Mouse (Mus musculus) cerebellum, adult 9-10 months (tissue): ENCODE results near the gene Armh3.
"Not testable (repeated sequence)": the region's sequence is repeated elsewhere in the genome, so short reads cannot be mapped to it uniquely, and the experiment has no call there.

Experiments
- DNase-seq: peaks from one replicate; pipeline ENCODE4 v3.0.0; 2022

Gene Armh3

GRCm38 (mm10) chr19:46032731-46033510 lies 34.6 kb upstream of the Armh3 start:
- no peak for DNase-seq

GRCm38 (mm10) chr19:46031689-46032432 lies 33.6 kb upstream of the Armh3 start:
- no peak for DNase-seq

DNA sequence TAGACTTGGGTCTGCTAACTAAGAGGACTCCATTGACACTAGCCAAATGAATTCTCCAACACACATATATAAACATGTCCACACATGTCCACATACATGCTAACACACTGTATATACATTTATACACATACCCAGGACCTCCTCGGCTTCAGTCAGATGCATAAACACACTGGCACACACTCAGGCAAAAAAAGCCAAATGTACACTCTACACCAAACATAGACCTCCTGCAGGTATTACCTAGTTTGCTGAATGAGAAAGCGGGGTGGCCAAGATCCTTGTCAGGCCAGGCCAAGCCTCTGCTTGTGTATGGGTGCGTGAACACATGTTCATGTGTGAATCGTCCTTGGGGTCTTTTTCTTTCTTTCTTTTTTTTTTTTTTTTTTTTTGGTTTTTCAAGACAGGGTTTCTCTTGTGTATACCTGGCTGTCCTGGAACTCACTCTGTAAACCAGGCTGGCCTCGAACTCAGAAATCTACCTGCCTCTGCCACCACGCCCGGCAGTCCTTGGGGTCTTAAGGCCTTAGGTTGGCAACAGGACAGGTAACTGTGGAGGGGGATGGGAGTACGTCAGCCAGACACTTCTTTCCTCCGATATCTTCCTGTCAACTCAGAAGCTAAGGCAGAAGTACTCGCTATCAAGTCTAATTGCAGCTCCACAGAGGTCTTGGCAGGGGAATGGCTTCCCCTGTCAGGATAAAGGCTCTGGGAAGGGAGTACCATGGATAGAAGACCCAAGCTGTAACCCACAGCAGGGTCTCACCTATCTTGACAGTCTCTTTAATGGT lies 32.1 kb upstream of the Armh3 start:
- no peak for DNase-seq

DNA sequence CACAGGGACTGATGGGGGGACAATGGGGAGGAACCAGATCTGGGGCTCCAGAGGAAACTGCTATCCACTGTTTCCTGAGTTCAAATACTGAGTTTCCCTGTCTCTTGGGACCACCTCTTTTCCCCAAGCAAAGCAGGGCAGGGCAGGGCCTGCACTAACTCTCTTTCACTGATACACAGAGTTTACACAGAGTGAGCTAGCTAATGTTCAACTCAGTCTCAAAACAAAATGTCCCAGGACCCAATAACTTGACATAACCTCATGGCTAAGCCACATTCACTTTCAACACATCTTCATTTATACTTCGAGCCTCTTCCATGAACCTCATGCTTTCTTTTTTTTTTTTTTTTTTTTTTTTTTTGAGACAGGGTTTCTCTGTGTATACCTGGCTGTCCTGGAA lies 31.4 kb upstream of the Armh3 start:
- no peak for DNase-seq

DNA sequence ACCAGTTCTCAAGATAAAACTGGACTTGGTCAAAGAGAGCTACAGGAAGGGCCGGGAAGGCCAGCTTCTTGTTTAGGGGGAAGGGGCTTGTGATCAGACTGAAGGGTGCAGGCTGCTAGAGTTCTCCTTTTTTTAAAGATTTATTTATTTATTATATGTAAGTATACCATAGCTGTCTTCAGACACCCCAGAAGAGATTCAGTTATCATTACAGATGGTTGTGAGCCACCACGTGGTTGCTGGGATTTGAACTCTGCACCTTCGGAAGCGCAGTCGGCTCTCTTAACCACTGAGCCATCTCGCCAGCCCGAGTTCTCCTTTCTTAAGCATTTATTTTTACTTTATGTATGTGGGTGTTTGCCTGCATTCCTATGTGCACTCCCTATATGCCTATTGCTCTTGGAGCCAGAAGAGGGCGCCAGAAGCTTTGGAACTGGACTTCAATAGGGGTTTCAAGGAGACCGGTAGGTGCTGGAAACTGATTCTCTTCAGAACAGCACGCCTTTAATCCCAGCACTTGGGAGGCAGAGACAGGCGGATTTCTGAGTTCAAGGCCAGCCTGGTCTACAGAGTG lies 30.5 kb upstream of the Armh3 start:
- DNase-seq: no peak

- no peak for DNase-seq
Measured at GRCm38 (mm10) chr19:46026567-46026966, 28.3 kb upstream of the Armh3 start.

DNA sequence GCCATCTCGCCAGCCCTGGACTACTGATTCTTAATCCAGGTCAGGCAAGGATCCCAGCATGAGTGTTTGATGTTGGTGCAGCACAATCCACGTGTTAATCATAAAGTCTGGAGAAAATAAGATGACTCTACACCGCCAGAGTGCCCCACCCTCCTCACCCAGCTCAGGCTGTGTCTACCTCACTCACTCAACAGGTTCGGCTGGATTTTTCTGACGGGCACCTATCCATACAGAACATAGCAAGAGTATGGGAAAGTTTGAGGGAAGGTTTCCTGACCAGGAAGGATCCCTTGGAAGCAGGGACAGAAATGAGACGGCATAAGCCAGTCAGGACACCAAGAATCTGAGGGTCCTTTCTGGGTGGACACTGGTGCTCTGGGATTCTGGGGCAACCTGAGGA lies 26.7 kb upstream of the Armh3 start:
- no peak for DNase-seq

- DNase-seq: no peak
Measured at GRCm38 (mm10) chr19:46016023-46016422, 17.7 kb upstream of the Armh3 start.

DNA sequence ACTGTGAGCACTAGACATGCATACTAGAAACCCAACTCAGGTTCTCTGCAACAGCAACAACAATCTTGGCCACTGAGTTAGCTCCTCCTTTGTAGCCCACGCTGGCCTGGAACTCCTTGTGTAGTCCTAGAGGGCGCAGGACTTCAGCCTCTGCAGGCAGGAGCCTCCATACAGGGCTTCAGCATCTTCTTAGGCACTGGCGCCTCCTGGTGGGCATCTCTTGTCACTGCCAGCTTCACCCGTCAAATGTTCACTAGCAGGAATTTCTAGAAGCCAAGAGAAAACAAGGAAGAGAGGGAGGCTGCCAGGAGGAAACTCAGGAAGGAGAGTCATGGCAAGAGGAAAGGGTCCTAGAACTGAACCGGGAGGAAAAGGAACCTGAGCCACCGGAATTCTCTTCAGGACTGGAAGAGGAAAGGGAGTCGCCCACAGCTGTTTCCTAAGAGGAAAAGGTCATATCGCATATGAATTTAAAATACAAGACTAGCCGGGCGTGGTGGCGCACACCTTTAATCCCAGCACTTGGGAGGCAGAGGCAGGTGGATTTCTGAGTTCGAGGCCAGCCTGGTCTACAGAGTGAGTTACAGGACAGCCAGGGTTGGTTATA lies 16.4 kb upstream of the Armh3 start:
- DNase-seq: peak; percentile 89

DNA sequence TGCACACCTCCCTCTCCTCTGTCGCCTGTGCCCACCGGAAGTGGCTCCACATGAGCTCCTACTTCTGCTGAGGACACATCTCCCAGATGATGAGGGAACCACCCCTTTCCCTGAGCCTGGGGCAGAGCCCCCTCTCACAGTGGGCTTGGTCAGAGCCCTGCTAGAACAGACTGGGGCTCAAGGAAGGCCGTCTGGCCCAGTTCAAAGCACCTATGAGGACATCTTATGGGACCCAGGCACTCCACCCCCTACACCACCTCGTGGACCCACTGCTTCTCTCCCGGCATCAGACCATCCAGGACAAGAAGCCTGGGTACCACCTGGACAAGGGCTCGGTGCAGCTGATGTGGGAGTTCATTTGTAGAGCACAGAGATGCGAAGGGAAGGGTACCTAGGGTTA lies 7.4 kb upstream of the Armh3 start:
- DNase-seq: no peak

DNA sequence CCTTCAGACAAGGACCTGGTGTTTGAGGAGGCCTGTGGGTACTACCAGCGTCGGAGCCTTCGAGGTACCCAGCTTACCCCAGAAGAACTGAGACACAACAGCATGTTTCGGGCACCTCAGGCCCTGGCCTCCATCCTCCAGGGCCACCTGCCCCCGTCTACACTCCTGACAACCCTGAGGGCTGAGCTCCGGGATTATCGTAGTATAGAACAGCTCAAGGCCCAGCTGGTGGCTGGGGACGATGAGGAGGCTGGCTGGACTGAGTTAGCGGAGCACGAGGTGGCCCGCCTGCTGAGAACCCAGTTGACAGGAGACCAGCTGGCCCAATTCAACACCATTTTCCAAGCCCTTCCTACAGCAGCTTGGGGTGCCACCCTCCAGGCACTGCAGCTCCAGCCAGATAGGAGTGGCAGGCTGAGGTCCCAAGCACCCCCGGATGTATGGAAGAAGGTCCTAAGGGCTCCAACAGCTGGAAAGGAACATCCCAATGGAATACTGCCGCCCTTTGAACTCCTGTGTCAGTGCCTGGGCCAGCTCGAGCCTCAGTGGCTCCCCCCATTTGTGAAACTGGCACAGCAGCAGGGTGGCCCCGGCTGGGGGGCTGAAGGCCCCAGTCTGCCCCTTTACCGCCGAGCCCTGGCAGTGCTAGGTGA lies 6.7 kb upstream of the Armh3 start:
- peak; percentile 27 for DNase-seq

- peak; percentile 85 for DNase-seq
Measured at GRCm38 (mm10) chr19:46003371-46004226, 5.3 kb upstream of the Armh3 start, which contains the start of gene Hps6. TSS of gene Hps6 (plus strand) at chr19:46003508.

GRCm38 (mm10) chr19:46002279-46002678 lies 4.0 kb upstream of the Armh3 start:
- no peak for DNase-seq

- DNase-seq: peak; percentile 38
Measured at GRCm38 (mm10) chr19:45999378-45999777, 1.1 kb upstream of the Armh3 start.

DNA sequence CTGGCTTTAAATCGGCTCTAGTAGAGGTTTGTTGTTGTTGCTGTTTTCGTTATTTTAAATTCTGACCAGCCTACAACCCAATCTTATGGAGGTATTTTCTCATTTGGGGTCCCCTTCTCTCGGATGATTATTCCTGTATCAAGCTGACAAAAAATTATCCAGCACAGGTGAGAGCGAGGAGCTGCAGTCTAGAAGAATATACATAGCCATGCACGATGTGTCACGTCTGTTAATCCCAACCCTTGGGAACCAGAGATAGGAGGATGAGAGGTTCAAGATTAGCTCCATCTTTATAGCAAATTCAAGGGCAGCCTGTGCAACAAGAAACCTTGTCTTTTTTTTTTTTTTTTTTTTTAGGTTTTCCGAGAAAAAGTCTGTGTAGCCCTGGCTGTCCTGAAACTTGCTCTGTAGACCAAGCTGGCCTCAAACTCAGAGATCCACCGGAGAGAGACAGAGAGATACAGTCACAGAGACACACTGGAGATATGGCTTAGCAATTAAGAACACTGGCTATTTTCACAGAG lies 468 bp upstream of the Armh3 start:
- DNase-seq: no peak

GRCm38 (mm10) chr19:45997365-45997764 lies 923 bp downstream of the Armh3 start:
- no peak for DNase-seq

DNA sequence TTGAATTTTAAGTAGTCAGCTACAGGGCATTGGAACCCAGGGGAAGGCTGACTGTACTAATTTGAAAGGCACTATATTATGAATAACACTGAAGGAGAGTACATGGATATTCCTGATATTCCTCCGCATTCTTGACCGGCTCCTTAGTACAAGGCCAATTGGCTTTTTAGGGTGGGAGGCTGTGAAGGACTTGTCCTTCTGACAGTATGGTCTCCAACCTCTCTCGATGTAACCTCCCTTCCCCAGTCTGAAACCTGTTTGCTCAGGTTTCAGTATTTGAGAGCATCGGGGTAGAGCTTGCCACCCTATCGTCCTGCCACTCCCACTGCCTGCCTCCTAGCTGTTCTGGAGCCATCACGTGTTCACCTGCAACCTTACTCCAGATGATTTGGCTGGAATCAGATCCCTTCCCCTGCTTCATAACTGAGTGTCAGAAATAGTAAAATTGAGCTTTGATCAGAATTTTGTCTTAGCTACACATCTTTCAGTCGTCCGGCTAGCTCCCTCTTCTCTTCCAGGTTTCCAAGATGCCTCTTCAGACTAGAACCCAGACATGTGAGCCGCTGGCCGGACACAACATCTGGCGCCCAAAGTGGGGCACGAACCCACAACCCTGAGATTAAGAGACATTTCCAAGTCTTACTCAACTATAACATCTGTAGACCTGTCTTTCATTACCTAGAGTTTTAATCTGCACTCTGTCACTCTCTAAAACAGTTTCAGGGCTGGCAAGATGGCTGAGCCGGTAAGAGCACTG lies 4.1 kb downstream of the Armh3 start:
- no peak for DNase-seq

DNA sequence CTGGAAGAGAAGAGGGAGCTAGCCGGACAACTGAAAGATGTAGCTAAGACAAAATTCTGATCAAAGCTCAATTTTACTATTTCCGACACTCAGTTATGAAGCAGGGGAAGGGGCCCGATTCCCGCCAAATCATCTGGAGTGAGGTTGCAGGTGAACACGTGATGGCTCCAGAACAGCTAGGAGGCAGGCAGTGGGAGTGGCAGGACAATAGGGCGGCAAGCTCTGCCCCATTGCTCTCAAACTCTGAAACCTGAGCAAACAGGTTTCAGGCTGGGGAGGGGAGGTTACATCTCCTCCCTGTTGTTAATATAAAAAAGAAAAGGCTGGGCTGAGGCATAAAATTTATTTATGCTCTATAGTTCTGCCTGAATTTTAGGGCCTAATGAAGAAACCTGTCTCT lies 4.8 kb downstream of the Armh3 start:
- not testable (repeated sequence) for DNase-seq

DNA sequence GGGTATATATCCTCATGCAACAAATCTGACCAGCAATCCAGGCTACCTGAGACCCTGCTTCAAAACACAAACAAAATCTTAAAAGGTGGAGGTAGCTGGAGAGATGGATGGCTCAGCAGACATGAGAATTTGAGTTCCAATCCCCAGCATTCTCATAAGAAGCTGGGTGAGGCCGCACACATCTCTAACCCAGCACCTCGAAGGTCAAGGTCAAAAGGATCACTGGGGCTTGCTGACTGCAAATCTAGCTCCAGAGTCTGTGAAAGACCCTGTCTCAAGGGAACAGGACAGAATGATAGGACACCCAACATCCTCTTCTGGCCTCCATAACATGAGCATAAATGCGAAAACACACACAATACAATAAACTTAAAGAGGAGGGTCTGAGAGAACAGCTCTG lies 7.1 kb downstream of the Armh3 start:
- no peak for DNase-seq

DNA sequence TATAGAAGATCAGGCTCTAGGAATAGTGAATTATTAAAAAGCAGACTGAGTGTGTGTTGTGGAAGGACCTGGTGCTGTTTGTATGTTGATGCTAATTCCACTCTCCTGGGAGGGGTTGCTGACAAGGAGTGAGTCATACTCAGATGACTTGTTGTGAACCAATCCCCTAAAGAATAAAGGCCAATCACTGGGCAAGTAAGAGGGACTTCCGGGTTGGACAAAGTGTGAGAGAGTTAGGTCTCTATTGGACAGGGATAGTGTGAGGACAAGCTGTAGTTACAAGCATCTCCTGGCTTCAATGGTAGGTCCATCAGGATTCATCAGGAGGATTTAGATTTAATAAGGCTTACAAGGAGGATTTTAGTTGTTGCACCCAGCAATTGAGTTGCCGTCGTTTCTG lies 10.1 kb downstream of the Armh3 start:
- no peak for DNase-seq
